Mouse (Mus musculus) brain, embryonic 14.5 days (tissue): ENCODE data around the gene Cenps. TPM values are rescaled to one million over a fixed set of nuclear protein-coding genes. Genes with fewer than 3 reads are reported as not detected.
A peak's percentile ranks its signal among the peaks of the same experiment; 100 is the strongest.
"Not testable (repeated sequence)": the region's sequence is repeated elsewhere in the genome, so short reads cannot be mapped to it uniquely, and the experiment has no call there.

Experiments
- DNase-seq: peaks from one replicate; pipeline ENCODE4 v3.0.0-alpha.2; 2011; ENCODE audit warnings: low read depth
- CTCF ChIP-seq: fragments of 200-500 bp; IDR thresholded peaks from 2 replicates; pipeline ENCODE4 v1.5.1; 2012; ENCODE audit warnings: inconsistent platforms, mild to moderate bottlenecking, moderate library complexity, borderline replicate concordance; ENCODE audit not compliant: insufficient read depth, insufficient read length; ENCODE audit errors: extremely low read depth
- POLR2A ChIP-seq: fragments of 200-500 bp; IDR thresholded peaks from 2 replicates; pipeline ENCODE4 v1.6.1; 2012; ENCODE audit warnings: mild to moderate bottlenecking, inconsistent platforms, borderline replicate concordance; ENCODE audit not compliant: poor library complexity, insufficient read depth, insufficient read length, severe bottlenecking; ENCODE audit errors: extremely low read depth
- polyA plus RNA-seq: library from polyadenylated mRNA; depleted of rRNA; stranded (reverse); fragments of >200 nt; gene quantifications from 2 replicates; pipeline ENCODE4 v1.2.3, GENCODE M21; 2012

Cenps gene
- polyA plus RNA-seq, 1 experiment, result 15.1 TPM

DNA sequence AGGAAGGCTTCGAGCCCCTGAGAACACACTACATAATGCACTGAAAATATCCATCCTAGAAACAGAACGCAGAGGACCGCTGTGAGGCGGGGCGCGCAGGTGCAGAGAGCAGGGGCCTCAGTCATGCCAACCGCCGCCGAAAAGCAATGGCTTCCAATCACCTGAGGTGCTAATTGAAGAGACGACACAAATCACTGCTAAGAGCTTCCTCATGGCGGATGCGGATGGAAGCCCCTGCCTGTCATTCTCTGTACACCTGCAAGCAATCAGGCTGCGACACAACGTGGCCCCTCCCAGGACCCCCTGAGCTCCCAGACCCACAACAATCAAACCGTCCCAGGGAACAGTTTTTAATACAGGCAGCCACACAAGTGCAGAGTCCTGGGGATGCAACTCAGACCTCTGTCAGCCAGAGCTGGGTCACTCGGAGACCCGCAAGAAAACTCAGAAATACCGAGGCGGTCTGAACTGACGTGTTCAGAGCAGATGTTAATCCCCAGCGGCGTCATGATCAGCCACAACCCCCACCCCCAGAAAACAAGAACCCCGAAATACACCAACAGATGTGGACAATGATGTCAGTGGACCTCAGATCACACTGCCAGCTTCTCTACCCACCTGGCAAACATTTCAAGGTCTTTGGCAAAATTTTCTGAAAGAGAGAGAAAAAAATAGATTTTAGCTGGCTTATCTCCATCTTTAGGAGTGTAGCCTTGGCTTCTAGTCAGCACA, 6.2 kb downstream of the Cenps start:
- no peak for DNase-seq
- TF ChIP-seq CTCF, result no peak
- no peak for TF ChIP-seq POLR2A

DNA sequence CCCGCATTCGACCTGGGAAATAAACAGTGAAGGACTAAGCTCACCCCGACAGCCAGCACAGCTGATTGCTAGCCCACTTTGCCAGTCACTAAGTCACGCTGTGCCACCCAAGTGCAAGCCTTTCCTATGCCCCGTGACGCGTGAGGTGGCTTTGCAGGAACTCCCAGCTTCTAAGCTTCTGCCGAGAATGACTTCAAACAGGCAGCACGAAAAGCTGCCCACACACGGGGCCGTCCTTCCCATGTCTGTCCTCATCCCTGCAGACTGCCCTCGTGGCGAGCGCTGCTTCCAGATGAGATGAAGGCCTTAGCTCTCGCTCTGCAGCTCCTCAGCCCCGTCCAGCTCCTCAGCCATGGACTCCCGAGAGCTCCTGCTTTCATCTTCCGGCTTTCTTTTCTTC, 9.0 kb downstream of the Cenps start:
- DNase-seq, result no peak
- TF ChIP-seq POLR2A (no peak), CTCF (no peak)

DNA sequence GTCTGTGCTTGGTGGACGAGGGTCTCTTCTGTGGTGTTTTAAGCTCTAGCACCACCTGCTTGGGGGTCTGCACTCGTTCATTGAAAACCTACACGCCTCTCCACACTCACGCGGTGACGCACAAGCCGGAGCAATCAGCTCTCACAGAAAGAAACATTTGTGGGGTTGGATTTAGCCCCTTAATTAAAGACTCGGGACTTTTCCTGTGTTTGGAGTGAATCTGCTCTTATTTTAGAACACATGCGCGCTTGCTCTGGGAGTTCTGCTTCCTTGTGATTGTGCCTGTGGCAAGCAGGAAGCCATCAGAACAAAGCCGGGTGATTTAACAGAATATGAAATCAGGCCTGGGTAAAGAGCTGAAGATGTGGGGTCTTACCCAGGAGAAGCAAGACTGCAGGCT, 10.8 kb downstream of the Cenps start, which contains the start of gene Cort:
Gene Cort (minus strand): TSS at position 101 of the 400 bp plus-strand sequence.
- no peak for TF ChIP-seq POLR2A
- TF ChIP-seq CTCF, result no peak
- DNase-seq, result no peak

DNA sequence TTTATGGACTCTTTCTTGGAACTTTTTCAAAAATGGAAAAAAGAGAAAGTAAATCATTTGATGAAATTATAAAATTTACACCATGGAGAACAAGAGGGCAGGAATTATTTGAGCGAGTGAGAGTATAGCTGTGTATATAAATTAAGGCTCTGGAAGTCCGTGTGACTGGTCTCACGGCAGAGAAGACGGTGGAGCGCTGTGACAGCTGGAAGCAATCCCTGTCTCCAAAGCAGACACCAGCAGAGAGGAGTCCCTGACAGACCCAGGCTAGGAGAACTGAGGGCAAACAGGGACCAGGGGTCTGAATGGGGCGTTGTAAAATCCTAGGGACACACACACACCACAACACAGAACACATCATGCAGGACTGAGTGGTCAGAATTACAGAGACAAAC, 11.3 kb downstream of the Cenps start:
- no peak for TF ChIP-seq POLR2A
- no peak for TF ChIP-seq CTCF
- DNase-seq, result no peak

DNA sequence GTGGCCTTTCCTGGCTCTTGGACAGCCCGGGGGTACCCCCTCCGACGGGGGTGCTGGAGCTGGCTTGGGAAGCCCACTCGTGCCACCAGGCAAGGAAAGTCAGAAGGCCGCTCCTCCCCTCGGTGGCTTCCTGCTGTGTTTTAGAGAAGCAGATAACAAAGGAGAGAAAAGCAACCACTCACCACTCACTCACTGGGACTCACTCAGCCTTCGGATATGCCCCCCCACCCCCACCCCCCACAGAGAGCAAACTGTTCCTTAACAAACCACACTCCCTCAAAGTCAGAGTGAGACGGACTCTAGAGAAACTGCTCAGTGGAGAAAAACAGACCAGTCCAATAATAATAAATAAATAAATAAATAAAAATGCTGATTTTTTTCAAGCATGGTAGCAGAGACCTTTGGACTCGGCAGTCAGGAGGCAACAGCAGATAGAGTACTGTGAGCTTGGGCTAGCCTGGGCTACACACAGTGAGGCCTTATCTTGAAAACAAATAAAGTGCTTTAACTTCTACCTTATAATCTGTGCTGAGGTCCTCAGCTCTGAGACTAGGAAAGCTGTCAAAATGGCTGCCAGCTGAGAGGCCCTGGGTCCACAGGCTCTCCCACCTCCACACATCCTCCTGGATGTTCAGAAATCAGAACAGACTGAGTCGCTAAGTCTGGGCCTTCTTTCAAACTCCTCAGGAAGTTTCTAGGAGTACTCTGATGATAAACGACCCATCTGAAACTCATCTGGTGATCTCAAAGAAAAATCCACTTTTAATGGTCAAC, 11.9 kb downstream of the Cenps start:
- no peak for TF ChIP-seq CTCF
- no peak for TF ChIP-seq POLR2A
- no peak for DNase-seq

DNA sequence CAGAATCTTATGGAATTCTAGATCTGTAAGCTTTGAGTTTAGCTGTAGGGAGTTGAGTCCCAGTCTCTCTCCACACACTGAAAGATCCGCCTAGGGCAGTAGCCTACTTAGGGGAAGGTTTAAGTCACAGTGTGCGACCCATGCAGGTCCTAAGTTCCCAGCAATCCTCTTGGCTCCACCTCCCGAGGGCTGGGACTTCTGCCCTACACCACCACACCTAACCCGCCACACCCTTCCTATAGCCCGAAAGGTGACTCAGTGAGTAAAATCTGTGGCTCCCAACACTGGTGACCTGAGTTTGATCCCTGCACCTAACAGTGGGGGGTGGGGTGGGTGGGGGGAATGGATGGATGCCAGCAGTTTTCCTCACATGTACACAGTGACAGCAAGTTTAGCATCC, 14.0 kb downstream of the Cenps start:
- no peak for DNase-seq
- no peak for TF ChIP-seq POLR2A
- no peak for TF ChIP-seq CTCF

DNA sequence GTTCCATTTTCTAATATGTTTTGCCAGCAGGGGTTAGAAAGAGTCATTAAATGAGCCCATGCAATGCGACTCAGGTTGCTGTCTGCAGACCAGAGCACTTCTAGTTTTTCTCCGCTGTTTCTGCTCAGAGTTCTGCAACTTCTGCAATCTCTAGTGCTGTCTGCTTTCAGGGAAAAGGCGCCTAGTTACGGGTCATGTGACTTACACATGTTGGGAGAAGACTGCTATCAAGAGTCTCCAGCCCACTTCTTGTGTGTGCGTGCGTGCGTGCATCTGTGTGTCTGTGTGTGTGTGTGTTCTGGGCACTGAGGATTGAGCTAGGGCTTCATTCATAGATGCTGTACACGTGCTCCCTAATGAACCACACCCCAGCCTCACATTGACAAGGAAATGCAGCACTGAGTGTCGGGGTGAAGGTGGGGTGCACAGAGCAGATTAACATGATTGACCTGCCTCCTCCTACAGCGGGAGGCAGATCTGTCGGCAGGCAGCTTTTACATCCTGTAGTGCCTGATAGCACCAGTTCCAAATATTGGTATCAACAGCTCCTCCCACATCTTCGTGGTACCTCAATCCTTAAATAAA, 17.4 kb downstream of the Cenps start:
- not testable (repeated sequence) for DNase-seq

DNA sequence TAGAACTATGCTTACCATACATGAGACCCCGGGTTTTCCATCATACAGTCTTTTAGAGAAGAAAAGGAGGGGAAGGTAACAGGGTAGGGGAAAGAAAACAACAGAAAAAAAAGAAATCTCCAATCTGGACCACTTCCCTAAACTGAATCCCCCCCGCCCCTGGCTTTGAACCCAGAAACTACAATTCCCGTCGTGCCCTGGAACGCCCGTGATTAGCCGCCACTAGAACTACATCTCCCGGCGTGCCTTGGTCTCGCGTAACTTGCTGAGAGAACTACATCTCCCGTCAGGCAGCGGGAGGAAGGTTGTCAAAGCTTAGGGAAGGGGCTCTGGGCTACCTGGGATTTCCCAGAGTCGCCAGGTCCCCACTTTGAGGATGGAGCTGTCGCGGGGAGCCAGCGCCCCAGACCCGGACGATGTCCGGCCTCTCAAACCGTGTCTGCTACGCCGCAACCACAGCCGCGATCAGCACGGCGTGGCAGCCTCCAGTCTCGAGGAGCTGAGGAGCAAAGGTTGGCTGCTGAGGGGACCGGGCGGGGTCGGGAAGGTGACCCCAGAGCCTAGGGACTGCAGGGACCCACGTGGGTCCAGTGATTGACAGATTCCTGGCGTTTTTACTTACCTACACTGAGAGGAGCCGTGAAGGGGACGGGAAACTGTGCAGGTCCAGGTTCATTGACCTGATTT, 33.4 kb downstream of the Cenps start, which contains the start of gene Dffa:
Gene Dffa (plus strand): TSS at position 272 of the 687 bp plus-strand sequence.
- peak; percentile 97 for DNase-seq
- TF ChIP-seq CTCF (no peak), POLR2A (peak; percentile 34; the same call in 1 of the 2 replicates)

DNA sequence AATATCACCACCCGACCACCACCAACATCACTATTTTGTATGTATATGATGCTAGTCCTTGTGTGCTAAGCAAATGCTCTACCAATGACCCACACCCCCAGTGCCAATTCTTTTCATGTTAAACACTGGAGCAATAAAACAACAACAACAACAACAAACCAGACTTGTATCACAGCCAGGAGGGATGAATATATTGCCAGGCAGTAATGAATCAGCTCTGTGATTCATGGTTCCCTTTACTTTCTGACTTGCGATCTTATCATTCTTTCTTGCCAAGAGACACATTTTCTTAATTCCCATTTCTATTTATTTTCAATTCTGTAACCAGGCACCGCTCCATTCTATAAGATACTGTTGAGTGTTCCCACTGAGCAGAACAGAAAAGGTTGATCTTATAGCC, 36.0 kb downstream of the Cenps start:
- DNase-seq, result no peak
- TF ChIP-seq POLR2A (no peak), CTCF (no peak)

DNA sequence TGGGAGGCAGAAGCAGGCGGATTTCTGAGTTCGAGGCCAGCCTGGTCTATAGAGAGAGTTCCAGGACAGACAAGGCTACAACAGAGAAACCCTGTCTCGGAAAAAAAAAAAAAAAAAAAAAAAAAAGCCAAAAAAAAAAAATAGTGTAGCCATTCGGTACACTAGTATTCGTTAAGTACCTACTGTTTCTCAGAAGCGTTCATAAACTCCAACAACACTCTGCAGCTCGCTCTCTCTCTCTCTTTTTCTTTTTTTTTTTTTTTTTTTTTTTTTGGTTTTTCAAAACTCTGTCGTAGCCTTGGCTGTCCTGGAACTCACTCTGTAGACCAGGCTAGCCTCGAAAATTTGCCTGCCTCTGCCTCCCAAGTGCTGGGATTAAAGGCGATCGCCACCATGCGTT, 37.0 kb downstream of the Cenps start:
- DNase-seq, result not testable (repeated sequence)

DNA sequence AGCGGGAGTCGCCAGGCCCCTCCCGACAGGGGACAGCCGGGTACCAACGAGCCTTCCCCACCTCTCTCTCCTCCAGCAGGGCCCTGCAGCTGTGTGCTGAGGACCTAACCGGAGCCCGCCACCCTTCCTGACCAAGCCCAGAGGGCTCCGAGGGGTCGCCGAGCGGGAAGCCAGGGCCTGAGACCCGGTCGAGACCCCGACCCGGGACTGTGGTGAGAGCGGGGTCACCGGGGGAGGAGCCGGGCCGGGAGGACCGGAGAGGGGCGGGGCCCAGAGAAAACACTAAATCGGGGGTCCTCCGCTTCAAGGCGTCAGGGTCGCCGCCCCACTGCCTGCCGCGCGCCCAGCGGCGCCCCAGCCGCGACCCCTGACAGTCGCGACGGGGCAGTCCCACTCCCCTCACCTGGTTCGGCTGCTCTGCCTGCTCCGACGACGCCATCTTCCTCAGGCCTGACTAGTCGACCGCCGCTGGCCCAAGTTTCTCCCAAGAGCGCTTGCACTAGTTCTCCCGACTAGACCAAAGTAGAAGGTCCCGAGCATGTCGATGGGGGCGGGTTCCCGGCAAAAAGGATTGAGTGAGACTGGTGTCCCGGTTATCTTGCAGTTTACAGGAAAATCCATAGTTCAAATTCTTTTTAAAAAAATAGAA, 37.9 kb downstream of the Cenps start, which contains the start of gene Pex14:
Gene Pex14 (minus strand): TSS at position 508 of the 649 bp plus-strand sequence.
- TF ChIP-seq CTCF, result no peak
- TF ChIP-seq POLR2A, result peak; percentile 73
- peak; percentile 97 for DNase-seq

DNA sequence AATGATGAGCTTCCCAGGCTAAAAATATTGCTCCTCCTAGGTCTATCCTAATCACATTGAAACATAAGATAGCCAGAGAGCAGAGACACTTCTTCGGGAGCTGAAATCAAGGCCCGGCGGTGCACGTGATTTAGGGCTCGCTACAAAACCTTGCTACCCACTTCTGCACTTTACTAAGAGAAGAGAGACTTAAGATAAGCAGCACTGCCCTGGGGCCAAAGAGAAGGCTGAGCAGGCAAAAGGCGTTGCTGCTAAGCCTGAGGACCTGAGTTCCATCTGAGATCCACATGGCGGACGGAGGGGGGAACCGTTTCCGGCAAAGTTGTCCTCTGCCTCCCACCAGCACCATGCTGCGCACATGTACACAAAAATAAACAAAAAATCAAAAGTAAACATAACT, 38.9 kb downstream of the Cenps start:
- TF ChIP-seq CTCF (no peak), POLR2A (no peak)
- DNase-seq, result no peak
